Mouse (Mus musculus) monocyte, adult 59 days (primary cell): ENCODE results near the gene C2cd2. TPM values are rescaled to one million over a fixed set of nuclear protein-coding genes. Genes with fewer than 3 reads are reported as not detected.

Experiments used
- total RNA-seq, 2 experiments: library from RNA; stranded (reverse); gene quantifications; one replicate each; pipeline ENCODE4 v1.2.4; 2023

C2cd2 gene
- total RNA-seq, result 10 to 100 TPM; 26.8 to 27.3 TPM

GRCm38 (mm10) chr16:97962151-97962948, at the start of gene C2cd2, which contains the start of gene Zbtb21:
TSS of gene C2cd2 (minus strand) at chr16:97962598.
TSS of gene Zbtb21 (minus strand) at chr16:97962622.

GRCm38 (mm10) chr16:97996616-97997382, 34.4 kb upstream of the C2cd2 start, which contains the start of gene B230307C23Rik:
TSS of gene B230307C23Rik (plus strand) at chr16:97997315.

GRCm38 (mm10) chr16:97851741-97852319, 110.6 kb downstream of the C2cd2 start, which contains the start of gene Prdm15:
TSS of gene Prdm15 (minus strand) at chr16:97851850.

Other genes with a start within 250 kb of the C2cd2 start
- gene Ripk4, start 198.8 kb downstream of the C2cd2 start, total RNA-seq, result not detected
- 10 to 100 TPM; 16.7 to 17.4 TPM for gene Prdm15, start 110.7 kb downstream of the C2cd2 start, total RNA-seq
- gene Zbtb21, start within 50 bp of the C2cd2 start, total RNA-seq, result 10 to 100 TPM; 58.4 to 66.1 TPM
- gene B230307C23Rik, start 34.7 kb upstream of the C2cd2 start, total RNA-seq, result 10 to 100 TPM; 12.9 to 13.7 TPM
- gene A630089N07Rik, start 119.9 kb upstream of the C2cd2 start, total RNA-seq, result 1 to 10 TPM; 1.9 to 2.8 TPM